Mouse (Mus musculus): ENCODE results near the gene Acot1. TPM values are rescaled to one million over a fixed set of nuclear protein-coding genes. Genes with fewer than 3 reads are reported as not detected.
A peak's percentile ranks its signal among the peaks of the same experiment; 100 is the strongest.
"Not testable (repeated sequence)": the region's sequence is repeated elsewhere in the genome, so short reads cannot be mapped to it uniquely, and the experiment has no call there.

Acot1 gene
- polyA plus RNA-seq, 1 experiment from 2014 or later: 83.6 TPM

DNA sequence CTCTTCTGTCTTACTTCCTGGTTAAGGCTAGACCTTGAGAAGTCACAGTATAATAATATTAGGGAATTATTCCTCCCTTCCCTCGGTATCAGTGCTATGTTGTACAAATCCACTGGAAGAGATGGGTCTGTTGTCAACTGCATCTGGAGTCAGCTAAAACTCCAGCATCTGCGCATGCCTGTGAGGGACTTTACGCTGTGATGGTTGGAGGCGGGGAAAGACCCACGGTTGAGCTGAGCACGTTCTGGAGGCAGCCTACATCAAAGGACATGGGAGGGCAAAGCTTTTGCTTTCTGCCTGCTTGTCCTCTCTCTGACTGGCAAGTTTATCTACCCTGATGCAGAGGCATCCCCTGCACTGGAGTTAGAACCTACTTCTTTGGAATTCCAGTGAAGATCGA is 16.6 kb downstream of the Acot1 start:
- 90% methylated on average over 7 of the region's 7 CpGs for WGBS
- ATAC-seq (ENCODE audit: low FRiP score): no peak
- H3K9ac ChIP-seq: no peak overlapping the region
- no peaks in the 10 kb centered on the region for H3K9me3 ChIP-seq
- no peaks in the 10 kb centered on the region for H3K27me3 ChIP-seq
- H3K36me3 ChIP-seq: no peaks in the 10 kb centered on the region
- no peak overlapping the region for H3K4me2 ChIP-seq
- no peak overlapping the region for H3K4me3 ChIP-seq
- H3K4me1 ChIP-seq (replicated peaks): no peaks in the 10 kb centered on the region
- H3K27ac ChIP-seq: no peak overlapping the region

DNA sequence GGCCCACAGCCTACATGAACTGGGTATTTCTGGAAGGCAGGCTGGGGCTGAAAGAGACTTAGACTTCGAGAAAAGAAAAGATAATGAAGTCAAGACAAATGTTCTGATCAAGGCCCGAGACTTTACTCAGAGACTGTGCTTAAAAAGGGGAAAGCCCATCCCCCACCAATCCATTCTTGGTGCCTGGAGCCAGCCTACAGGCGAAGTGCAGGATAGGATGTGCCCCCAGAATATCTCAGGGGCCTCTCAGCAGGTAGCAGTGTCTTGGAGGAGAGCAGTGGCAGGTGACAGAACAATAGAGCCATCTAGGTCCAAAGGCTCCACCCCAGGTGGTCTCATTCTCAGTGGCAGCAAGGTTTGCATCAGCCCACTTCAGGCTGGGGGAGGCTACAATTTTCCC is 19.0 kb downstream of the Acot1 start:
- not testable (repeated sequence) for H3K27ac ChIP-seq; H3K4me1 ChIP-seq (replicated peaks); H3K4me2 ChIP-seq; H3K36me3 ChIP-seq; H3K4me3 ChIP-seq; ATAC-seq (ENCODE audit: low FRiP score); H3K27me3 ChIP-seq; H3K9me3 ChIP-seq; H3K9ac ChIP-seq
- WGBS: 36% methylated on average over 3 of the region's 3 CpGs

- H3K4me2 ChIP-seq; H3K27me3 ChIP-seq; H3K9me3 ChIP-seq; H3K4me1 ChIP-seq (replicated peaks); H3K36me3 ChIP-seq; H3K27ac ChIP-seq; H3K4me3 ChIP-seq; ATAC-seq (ENCODE audit: low FRiP score); H3K9ac ChIP-seq: not testable (repeated sequence)
- WGBS: 92% methylated on average over 1 of the region's 1 CpGs
These were observed 19.8 kb downstream of the Acot1 start for GRCm38 (mm10) chr12:84029043-84029442.

DNA sequence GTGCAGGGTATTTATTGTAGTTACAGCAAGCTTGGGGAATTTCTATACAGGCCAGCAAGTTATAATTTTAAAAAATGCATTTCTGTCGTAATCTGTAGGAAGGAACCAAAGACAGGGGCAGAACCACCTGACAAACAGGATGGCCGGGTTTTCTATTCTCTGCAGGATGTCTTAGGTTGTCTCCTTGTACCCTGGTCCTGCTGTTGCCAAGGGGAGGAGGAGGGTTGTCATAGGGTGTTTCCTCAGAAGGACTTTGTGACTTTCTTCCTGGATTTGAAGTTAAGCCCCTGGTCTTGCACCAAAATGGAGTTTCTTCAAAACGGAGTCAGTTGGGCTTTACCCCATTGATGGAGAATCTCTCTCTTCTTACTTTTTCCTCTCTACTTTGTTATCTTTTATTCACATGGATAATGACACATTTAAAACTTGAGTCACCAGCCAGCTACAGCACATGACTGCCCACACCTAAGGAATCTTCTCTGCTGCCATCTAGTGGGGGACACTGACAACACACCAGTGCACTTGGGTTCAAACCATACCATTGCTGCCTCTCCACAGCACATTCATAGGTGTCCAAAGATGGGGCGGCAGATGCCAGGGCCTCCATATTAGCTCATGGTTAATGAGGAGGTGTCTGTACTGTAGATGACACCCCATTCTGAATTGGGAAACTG is 21.5 kb downstream of the Acot1 start:
- ATAC-seq (ENCODE audit: low FRiP score): 0 out of 2 replicates have a peak, but pooled peaks have one; percentile 43
- Histone ChIP-seq H3K9ac (no peak overlapping the region), H3K36me3 (no peaks in the 10 kb centered on the region), H3K9me3 (no peaks in the 10 kb centered on the region), H3K27ac (no peak overlapping the region), H3K4me3 (no peak overlapping the region), H3K4me1 (replicated peaks) (no peaks in the 10 kb centered on the region), H3K4me2 (no peak overlapping the region), H3K27me3 (no peaks in the 10 kb centered on the region)
- 73% methylated on average over 4 of the region's 4 CpGs for WGBS

- Histone ChIP-seq H3K27ac (no peak overlapping the region), H3K4me2 (no peak overlapping the region), H3K9me3 (no peaks in the 10 kb centered on the region), H3K4me1 (replicated peaks) (no peaks in the 10 kb centered on the region), H3K36me3 (no peaks in the 10 kb centered on the region), H3K27me3 (0 out of 2 replicates have a peak, but pooled peaks cover 6% of the 10 kb centered on the region), H3K4me3 (no peak overlapping the region), H3K9ac (no peak overlapping the region)
- 92% methylated on average over 4 of the region's 4 CpGs for WGBS
- ATAC-seq (ENCODE audit: low FRiP score): no peak
These were observed 23.6 kb downstream of the Acot1 start for GRCm38 (mm10) chr12:84032854-84033253.

DNA sequence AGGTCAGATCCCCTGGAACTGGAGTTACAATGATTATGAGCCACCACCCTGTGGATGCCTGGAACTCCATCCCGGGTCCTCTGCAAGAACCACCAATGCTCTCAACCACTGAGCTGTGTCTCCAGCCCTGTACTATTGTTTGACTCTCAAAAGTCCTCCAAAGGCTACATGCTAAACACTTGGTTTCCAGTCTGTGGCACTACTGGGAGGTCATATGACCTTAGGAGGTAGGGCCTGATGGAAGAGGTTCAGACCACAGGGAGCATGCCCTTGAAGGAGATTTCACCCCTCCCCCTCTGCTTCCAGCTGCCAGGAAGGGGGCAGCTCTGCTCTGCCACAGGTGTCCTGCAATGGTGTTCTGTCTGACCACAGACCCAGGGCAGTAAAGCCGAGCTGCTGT is 24.0 kb downstream of the Acot1 start:
- not testable (repeated sequence) for H3K27me3 ChIP-seq; H3K4me2 ChIP-seq; ATAC-seq (ENCODE audit: low FRiP score); H3K9me3 ChIP-seq; H3K4me1 ChIP-seq (replicated peaks); H3K9ac ChIP-seq; H3K27ac ChIP-seq; H3K36me3 ChIP-seq; H3K4me3 ChIP-seq
- 81% methylated on average over 2 of the region's 2 CpGs for WGBS

DNA sequence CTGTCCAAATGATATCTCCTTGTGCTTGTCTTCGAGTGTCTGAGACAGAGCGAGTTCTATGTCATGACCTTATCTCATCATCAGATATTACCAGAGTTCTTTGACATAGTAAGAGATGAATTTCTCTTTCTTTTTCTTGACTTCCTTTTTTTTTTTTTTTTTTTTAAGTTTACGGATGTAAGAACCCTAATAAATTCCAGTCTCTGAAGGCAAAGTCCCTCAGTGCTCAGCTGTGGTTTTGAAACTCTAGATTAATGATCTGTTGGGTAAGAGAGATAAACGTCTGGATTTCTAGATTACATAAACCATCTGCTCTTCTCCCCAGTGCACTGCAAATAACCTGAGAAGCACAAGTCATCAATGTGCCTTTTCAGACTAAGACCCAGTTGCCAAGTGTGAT is 24.8 kb downstream of the Acot1 start:
- Histone ChIP-seq H3K4me3 (no peak overlapping the region), H3K27me3 (0 out of 2 replicates have a peak, but pooled peaks cover 7% of the 10 kb centered on the region), H3K9me3 (no peaks in the 10 kb centered on the region), H3K27ac (no peak overlapping the region), H3K9ac (no peak overlapping the region), H3K4me2 (no peak overlapping the region), H3K36me3 (no peaks in the 10 kb centered on the region), H3K4me1 (replicated peaks) (no peaks in the 10 kb centered on the region)
- WGBS: 74% methylated on average over 4 of the region's 4 CpGs
- ATAC-seq (ENCODE audit: low FRiP score): no peak

GRCm38 (mm10) chr12:84038241-84038640 is 29.0 kb downstream of the Acot1 start, which contains the start of gene Acot4:
TSS of gene Acot4 (plus strand) at chr12:84038379.
- H3K36me3 ChIP-seq; H3K27me3 ChIP-seq; H3K27ac ChIP-seq; H3K9me3 ChIP-seq; H3K4me1 ChIP-seq (replicated peaks): not testable (repeated sequence)
- WGBS: 10% methylated on average over 32 of the region's 32 CpGs
- ATAC-seq (ENCODE audit: low FRiP score): peak; percentile 63; the same call in 1 of the 2 replicates
- H3K9ac ChIP-seq: peak within 1 kb of the TSS; percentile 70
- H3K4me2 ChIP-seq: peak within 1 kb of the TSS; percentile 60
- peak within 1 kb of the TSS; percentile 43 for H3K4me3 ChIP-seq

- H3K9ac ChIP-seq: peak within 1 kb of the TSS; percentile 70
- H3K4me1 ChIP-seq (replicated peaks); H3K9me3 ChIP-seq; ATAC-seq (ENCODE audit: low FRiP score); H3K27me3 ChIP-seq; H3K36me3 ChIP-seq; H3K27ac ChIP-seq: not testable (repeated sequence)
- H3K4me2 ChIP-seq: peak within 1 kb of the TSS; percentile 60
- H3K4me3 ChIP-seq: peak within 1 kb of the TSS; percentile 43
- WGBS: 3% methylated on average over 39 of the region's 39 CpGs
These were observed 29.4 kb downstream of the Acot1 start, which contains the start of gene Gm49366 for GRCm38 (mm10) chr12:84038691-84039111. TSS of gene Gm49366 (plus strand) at chr12:84038935.

DNA sequence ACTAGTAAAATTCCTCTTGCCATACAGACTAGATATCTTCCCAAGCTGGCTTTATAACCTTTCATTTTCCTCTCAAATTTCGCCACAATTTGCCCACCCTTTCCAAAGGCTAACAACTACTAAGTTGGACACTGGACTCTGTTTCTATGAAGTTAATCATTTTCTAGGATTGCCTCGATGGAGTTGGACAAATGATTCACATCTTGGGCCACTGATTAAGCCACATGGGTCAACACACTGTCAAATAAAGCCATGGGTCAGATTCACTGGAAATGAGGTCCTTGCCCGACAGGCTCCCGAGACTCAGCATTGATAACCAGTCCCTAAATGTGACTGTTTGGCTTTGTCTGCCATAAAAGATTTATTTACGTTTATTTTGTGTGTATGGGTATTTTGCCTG is 33.0 kb downstream of the Acot1 start:
- Histone ChIP-seq H3K4me1 (replicated peaks) (no peaks in the 10 kb centered on the region), H3K9ac (no peak overlapping the region), H3K4me2 (no peak overlapping the region), H3K27ac (no peak overlapping the region), H3K4me3 (no peak overlapping the region), H3K9me3 (0 out of 2 replicates have a peak, but pooled peaks cover 3% of the 10 kb centered on the region), H3K36me3 (peaks cover 4% of the 10 kb centered on the region; the same call in 1 of the 2 replicates), H3K27me3 (0 out of 2 replicates have a peak, but pooled peaks cover 7% of the 10 kb centered on the region)
- WGBS: 90% methylated on average over 5 of the region's 5 CpGs
- ATAC-seq (ENCODE audit: low FRiP score): no peak

DNA sequence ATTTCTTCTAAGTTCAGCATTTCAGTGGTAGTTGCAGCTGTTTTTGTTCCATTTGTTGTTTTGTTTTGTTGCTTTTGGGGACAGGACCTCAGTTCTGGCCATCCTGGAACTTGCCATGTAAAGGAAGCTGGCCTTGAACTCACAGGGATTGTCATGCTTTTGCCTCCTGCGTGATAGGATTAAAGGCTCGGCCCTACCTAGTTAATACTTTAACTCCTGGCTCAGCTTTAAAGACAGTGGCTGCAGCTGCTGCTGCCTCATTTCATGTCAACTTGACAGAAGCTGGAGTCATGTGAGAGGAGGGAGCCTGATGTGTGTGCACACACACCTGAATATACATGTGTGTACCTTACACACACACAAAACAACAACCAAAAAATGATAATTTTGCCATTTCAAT is 34.8 kb downstream of the Acot1 start:
- WGBS: 86% methylated on average over 2 of the region's 2 CpGs
- no peak overlapping the region for H3K9ac ChIP-seq
- no peak overlapping the region for H3K27ac ChIP-seq

DNA sequence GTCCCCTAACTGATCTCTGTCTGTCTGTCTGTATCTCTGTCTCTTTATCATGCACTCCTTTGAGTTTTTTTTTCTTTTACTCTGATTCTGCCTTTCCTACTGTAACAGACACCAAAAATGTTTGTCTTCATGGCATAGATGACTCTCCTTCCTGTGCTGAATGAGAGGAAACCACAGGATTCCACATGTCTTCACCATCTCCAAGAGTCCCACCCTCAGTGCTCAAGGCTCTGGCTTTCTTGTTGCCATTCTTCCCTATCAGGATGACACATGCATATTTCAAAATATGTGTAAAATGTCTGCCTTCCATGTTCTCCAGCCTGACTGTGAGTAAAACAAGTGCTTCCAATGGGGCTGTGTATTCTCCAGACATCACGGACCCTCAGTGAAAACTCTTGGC is 37.6 kb downstream of the Acot1 start:
- H3K9me3 ChIP-seq: peaks cover 14% of the 10 kb centered on the region; the same call in 1 of the 2 replicates
- no peak overlapping the region for H3K9ac ChIP-seq
- no peaks in the 10 kb centered on the region for H3K4me1 ChIP-seq (replicated peaks)
- H3K27ac ChIP-seq: no peak overlapping the region
- no peak overlapping the region for H3K4me3 ChIP-seq
- WGBS: 95% methylated on average over 1 of the region's 1 CpGs
- no peak overlapping the region for H3K4me2 ChIP-seq
- H3K36me3 ChIP-seq: no peaks in the 10 kb centered on the region
- peaks cover 3% of the 10 kb centered on the region for H3K27me3 ChIP-seq
- no peak for ATAC-seq (ENCODE audit: low FRiP score)

More for the DNA sequence above, 34.8 kb downstream of the Acot1 start:
- H3K36me3 ChIP-seq: peaks cover 4% of the 10 kb centered on the region; the same call in 1 of the 2 replicates
- H3K27me3 ChIP-seq: no peaks in the 10 kb centered on the region
- H3K9me3 ChIP-seq: peaks cover 17% of the 10 kb centered on the region; the same call in 1 of the 2 replicates
- no peak for ATAC-seq (ENCODE audit: low FRiP score)
- no peaks in the 10 kb centered on the region for H3K4me1 ChIP-seq (replicated peaks)
- H3K4me2 ChIP-seq: no peak overlapping the region
- H3K4me3 ChIP-seq: no peak overlapping the region

GRCm38 (mm10) chr12:84050744-84051143 is 41.5 kb downstream of the Acot1 start:
- WGBS: 84% methylated on average over 5 of the region's 5 CpGs
- not testable (repeated sequence) for H3K4me3 ChIP-seq; H3K4me1 ChIP-seq (replicated peaks); H3K27ac ChIP-seq; ATAC-seq (ENCODE audit: low FRiP score); H3K36me3 ChIP-seq; H3K4me2 ChIP-seq; H3K9ac ChIP-seq
- Histone ChIP-seq H3K27me3 (peaks cover 31% of the 10 kb centered on the region), H3K9me3 (peaks cover 14% of the 10 kb centered on the region; the same call in 1 of the 2 replicates)

Measured in hindbrain, embryonic 13.5 days (tissue).